Mouse (Mus musculus) heart, embryonic 11.5 days (tissue): ENCODE measurements around the gene Apon. TPM values are rescaled to one million over a fixed set of nuclear protein-coding genes. Genes with fewer than 3 reads are reported as not detected.

ENCODE experiments used
- polyA plus RNA-seq: library from polyadenylated mRNA; unstranded; fragments of >200 nt; fragmentation: Nextera tagmentation; extraction: Ambion mirVana; gene quantifications from 2 replicates; pipeline ENCODE4 v1.2.1, GENCODE M21; 2014

Gene Apon
- polyA plus RNA-seq, 1 experiment from 2014 or later = 0.24 TPM

Other genes starting within 250 kb of the Apon start
- not detected in 2 replicates for gene Hsd17b6, start 246.5 kb upstream of the Apon start, polyA plus RNA-seq
- gene Prim1, start 238.9 kb upstream of the Apon start, polyA plus RNA-seq = 56.0 and 61.4 TPM in 2 replicates
- 678 and 713 TPM in 2 replicates for gene Naca, start 218.5 kb upstream of the Apon start, polyA plus RNA-seq
- 354 and 377 TPM in 2 replicates for gene Ptges3, start 195.1 kb upstream of the Apon start, polyA plus RNA-seq
- gene Atp5b, start 170.8 kb upstream of the Apon start, polyA plus RNA-seq = 4,523 and 4,948 TPM in 2 replicates
- 10.9 and 21.7 TPM in 2 replicates for gene Baz2a, start 162.5 kb upstream of the Apon start, polyA plus RNA-seq
- gene Rbms2, start 73.8 kb upstream of the Apon start, polyA plus RNA-seq = 36.1 and 38.5 TPM in 2 replicates
- gene Gls2, start 59.6 kb upstream of the Apon start, polyA plus RNA-seq = 0.89 and 1.3 TPM in 2 replicates
- gene Spryd4, start 42.3 kb upstream of the Apon start, polyA plus RNA-seq = 40.4 and 41.4 TPM in 2 replicates
- not detected in 2 replicates for gene Mip, start 28.3 kb upstream of the Apon start, polyA plus RNA-seq
- gene Timeless, start 22.0 kb upstream of the Apon start, polyA plus RNA-seq = 33.1 and 34.2 TPM in 2 replicates
- 0.49 TPM in 1 of 2 replicates, not detected in the other for gene Apof, start 14.6 kb downstream of the Apon start, polyA plus RNA-seq
- 8.6 and 11.0 TPM in 2 replicates for gene Stat2, start 16.5 kb downstream of the Apon start, polyA plus RNA-seq
- 0.86 and 0.89 TPM in 2 replicates for gene Il23a, start 44.7 kb downstream of the Apon start, polyA plus RNA-seq
- 25.9 and 27.7 TPM in 2 replicates for gene Pan2, start 49.2 kb downstream of the Apon start, polyA plus RNA-seq
- gene Cnpy2, start 68.4 kb downstream of the Apon start, polyA plus RNA-seq = 206 and 224 TPM in 2 replicates
- 424 and 466 TPM in 2 replicates for gene Cs, start 83.6 kb downstream of the Apon start, polyA plus RNA-seq
- gene Coq10a, start 114.9 kb downstream of the Apon start, polyA plus RNA-seq = 12.6 and 14.0 TPM in 2 replicates
- gene Ankrd52, start 123.0 kb downstream of the Apon start, polyA plus RNA-seq = 9.3 and 11.7 TPM in 2 replicates
- gene Slc39a5, start 147.1 kb downstream of the Apon start, polyA plus RNA-seq = 0.52 TPM in 1 of 2 replicates, not detected in the other
- 61.6 and 70.8 TPM in 2 replicates for gene Nabp2, start 157.4 kb downstream of the Apon start, polyA plus RNA-seq
- 24.5 and 24.8 TPM in 2 replicates for gene Rnf41, start 157.6 kb downstream of the Apon start, polyA plus RNA-seq
- 70.8 and 82.8 TPM in 2 replicates for gene Smarcc2, start 205.2 kb downstream of the Apon start, polyA plus RNA-seq
- gene Myl6, start 240.0 kb downstream of the Apon start, polyA plus RNA-seq = 1,242 and 1,345 TPM in 2 replicates
- gene Myl6b, start 244.6 kb downstream of the Apon start, polyA plus RNA-seq = 3.3 and 5.4 TPM in 2 replicates